Mouse (Mus musculus) bone marrow macrophage, adult 2 months (primary cell): ENCODE results near the gene Cep295.

Experiments used
- CTCF ChIP-seq: IDR thresholded peaks from 2 replicates; pipeline ENCODE4 v1.5.1; 2012; ENCODE audit warnings: low read depth, mild to moderate bottlenecking, low read length, moderate library complexity
- POLR2A ChIP-seq: IDR thresholded peaks from 2 replicates; pipeline ENCODE4 v1.6.1; 2012; ENCODE audit warnings: mild to moderate bottlenecking, low read depth, low read length, borderline replicate concordance

DNA sequence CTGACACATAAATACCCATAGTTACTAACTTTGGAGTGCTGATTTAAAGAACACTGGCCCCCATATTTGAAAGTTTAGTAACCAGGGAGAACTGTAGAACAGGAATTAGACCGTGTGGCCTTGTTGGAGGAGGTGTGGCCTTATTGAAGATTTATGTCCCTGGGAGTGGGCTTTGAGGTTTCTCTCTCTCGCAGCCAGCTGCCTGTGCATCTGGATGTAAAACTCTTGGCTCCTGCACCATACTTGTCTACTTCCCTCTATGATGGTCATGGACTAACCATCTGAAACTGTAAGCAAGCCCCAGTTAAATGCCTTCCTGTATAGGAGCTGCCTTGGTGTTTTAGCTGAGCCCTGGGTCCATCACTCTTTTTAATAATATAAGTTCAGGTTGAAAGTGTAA is 59.1 kb downstream of the Cep295 start:
- no peak for TF ChIP-seq CTCF
- no peak for TF ChIP-seq POLR2A
